8 mouse cellular contexts compared by ENCODE assay signal in the genomic region with DNA sequence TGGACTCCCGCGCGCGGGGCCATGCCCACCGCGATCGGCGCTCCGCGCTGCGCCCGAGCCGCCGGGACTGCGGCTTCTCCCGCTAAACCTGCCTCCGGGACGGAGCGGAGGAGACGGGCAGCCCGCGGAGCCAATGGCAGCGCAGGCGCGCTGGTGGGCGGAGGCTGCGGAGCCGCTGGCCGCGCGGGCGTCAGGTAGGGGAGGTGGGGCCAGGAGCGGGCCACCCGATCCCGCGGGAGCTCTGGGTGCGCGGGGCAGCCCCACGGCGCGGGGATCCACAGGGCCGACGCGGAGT. TPM values are rescaled to one million over a fixed set of nuclear protein-coding genes. Genes with fewer than 3 reads are reported as not detected.
DNase-seq lines count a peak whose midpoint lies in the region; ATAC-seq lines count a peak whose summit lies in the region.

A gene (minus strand): TSS at position 106 of the 295 bp plus-strand sequence.

- peak within 1 kb of the TSS; percentile 58 for H3K27ac ChIP-seq in hindbrain, embryonic 13.5 days

- DNase-seq in cerebellum, postnatal 25 days, result peak; percentile 88 to 93
- DNase-seq in frontal cortex, postnatal 36 days (ENCODE audit: low spot score in 2 of 2), result peak; percentile 89 to 90
- DNase-seq in layer of hippocampus, postnatal 36 days, result peak; percentile 86 to 88
- peak; percentile 84 for DNase-seq in lung, postnatal 10 days
- peak; percentile 94 for DNase-seq in right cerebral cortex, adult 18-20 months
- DNase-seq in urinary bladder, postnatal 25 days (ENCODE audit: low spot score), result peak; percentile 94

- H3K9me3 ChIP-seq in hindbrain, embryonic 13.5 days, result no peaks in the 10 kb centered on the region

- 0% methylated on average over 44 of the region's 44 CpGs for WGBS in hindbrain, embryonic 13.5 days

- peak within 1 kb of the TSS; percentile 74 for H3K4me3 ChIP-seq in hindbrain, embryonic 13.5 days

- peak within 1 kb of the TSS; percentile 79 for H3K9ac ChIP-seq in hindbrain, embryonic 13.5 days

- peaks cover 31% of the 10 kb centered on the region for H3K4me1 ChIP-seq in hindbrain, embryonic 13.5 days (replicated peaks)

- no peaks in the 10 kb centered on the region for H3K36me3 ChIP-seq in hindbrain, embryonic 13.5 days

- H3K4me2 ChIP-seq in hindbrain, embryonic 13.5 days, result peak within 1 kb of the TSS; percentile 98

- H3K27me3 ChIP-seq in hindbrain, embryonic 13.5 days, result peaks cover 49% of the 10 kb centered on the region

- no peak for ATAC-seq in activated CD4-positive, CD25-positive, alpha-beta regulatory T cell, adult 4 months
- peak; percentile 97 for ATAC-seq in hindbrain, embryonic 13.5 days (ENCODE audit: low FRiP score)

RNA-seq across cellular contexts. Expression of the gene that starts here (rescaled TPM):
- 10 to 100 TPM; 10.1 to 13.1 TPM for polyA plus RNA-seq in activated CD4-positive, CD25-positive, alpha-beta regulatory T cell, adult 4 months (2017; shearing (Covaris generic))
- polyA plus RNA-seq in hindbrain, embryonic 13.5 days (2015; fragmentation: Nextera tagmentation; extraction: Ambion mirVana), result 29.7 and 38.2 TPM in 2 replicates
- total RNA-seq in layer of hippocampus, postnatal 36 days (2021), result 10 to 100 TPM; 53.3 to 74.6 TPM
